Mouse (Mus musculus): ENCODE results near the gene Bex6.
"Not testable (repeated sequence)": the region's sequence is repeated elsewhere in the genome, so short reads cannot be mapped to it uniquely, and the experiment has no call there.

Gene Bex6

DNA sequence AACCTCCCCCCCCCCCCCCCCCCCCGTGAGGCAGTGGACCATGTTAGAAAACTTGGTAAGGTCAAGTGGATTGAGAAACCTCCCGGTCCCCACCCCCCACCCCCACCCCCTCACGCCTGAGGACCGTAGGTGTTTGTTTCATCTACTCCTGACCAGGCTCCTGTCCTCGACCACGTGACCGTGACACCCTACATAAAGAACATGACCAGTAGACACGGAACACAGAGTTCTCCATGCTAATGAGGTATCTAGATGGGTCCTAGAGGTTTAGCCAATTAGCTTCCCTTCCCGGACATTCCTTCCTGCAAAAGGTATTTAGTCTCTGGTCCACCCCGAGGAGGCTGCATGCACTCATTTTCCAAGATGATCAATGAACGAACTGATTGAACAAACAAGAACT, 6.2 kb upstream of the Bex6 start:
- no peak for DNase-seq (ENCODE audit: extremely low read depth, low read depth, low spot score)

DNA sequence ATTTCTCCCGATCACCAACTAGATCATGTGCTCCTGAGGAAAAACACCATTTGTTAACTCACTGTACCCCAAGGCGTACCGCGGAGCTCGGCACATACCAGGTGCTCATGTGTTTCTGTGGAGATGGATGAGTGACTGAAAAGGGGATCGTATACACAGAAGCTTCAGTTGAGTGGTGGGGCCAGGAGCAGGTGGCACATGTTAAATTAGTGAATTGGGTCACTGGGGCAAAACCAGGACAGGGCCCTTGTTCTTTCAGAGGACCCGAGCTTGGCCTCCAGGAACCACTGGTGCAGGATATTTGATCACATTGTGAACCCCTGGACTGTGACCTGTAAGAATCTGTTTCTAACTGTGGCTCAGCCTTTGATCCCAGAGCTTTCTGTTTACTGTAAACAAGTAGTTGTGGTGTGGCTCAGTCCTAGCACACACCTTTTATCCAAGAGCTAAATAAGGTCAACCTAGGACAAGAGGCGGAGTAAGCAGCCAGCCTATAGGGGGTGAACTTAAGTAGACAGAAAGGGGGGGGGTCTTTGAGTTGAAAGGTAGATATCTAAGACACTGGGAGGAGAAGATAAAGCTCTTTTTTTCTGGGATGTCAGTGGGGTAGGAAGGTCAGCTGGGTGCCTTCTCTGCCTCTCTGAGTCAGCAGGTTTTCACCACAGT, 5.2 kb upstream of the Bex6 start:
- no peak for DNase-seq (ENCODE audit: extremely low read depth, low read depth, low spot score)

DNA sequence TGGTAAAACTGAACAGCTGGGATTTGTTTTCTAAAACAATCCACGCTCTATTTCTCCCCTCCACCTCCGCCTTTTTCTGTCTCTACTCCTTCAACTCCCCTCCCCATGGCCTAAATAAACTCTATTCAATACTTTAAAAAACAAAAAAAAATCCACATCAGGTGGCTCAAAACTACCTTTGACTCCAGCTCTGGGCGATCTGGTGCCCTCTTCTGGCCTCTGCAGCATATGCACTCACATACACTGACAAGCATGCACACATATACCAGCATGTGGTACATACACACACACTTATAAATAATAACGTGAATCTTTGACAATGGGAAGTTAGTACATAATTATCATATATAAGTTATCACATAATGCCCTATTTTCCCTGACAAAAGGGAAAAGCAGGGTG, 4.6 kb upstream of the Bex6 start:
- DNase-seq (ENCODE audit: extremely low read depth, low read depth, low spot score) = no peak

DNA sequence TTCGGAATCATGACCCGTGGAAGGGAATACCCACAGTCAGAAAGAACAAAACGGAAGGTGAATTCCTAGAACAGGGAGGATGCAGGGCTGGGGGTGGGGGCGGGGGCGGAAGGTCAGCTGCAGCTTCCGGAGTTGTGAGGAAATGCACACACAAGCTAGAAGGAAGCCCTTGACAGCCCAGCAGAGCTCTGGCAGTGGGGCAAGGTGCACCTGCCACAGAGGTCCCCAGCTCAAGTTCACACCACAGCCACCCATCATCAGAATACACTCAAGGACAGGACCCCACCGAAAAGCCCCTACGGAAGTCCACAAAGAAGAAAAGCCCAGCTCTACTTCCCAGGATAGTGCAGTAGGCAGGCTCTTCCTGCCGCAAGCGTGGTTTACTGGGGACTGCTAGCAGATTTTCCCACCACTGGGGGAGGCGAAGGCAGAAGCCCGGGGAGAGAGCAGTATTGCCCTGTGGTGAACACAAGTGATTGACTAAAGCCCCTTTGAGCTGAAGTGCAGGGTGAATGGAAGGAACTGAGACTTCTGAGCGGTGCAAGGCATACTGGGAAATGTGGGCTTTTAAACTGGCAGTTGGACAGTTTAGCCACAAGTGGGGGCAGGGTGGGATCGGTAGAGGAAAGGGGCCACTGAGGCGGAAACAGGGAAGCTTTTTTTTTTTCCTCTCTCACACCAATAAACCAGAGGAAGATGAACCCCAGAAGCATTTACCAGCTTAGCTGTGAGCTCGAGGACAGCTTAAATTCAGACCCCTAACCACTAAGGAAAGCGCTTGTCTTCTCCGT, 2.5 kb upstream of the Bex6 start:
- DNase-seq (ENCODE audit: extremely low read depth, low read depth, low spot score) = no peak

DNA sequence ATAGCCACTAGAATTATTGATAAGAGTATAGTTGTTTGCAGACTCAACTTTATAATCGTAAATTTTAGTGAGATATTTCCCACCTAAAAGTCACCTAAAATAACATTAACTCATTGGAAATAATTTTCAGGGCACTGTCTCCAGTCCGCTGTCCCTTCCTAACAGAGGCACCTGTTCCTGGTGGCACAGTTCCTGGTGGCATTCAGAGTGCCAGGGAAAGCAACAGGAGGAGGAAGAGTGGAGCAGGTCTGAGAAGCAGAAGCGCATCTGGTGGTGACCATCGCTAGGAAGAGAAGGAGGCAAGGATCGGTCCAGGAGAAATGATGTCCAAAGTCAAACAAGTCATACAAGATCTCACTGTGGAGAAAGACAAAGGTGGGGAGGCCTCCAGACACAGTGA, 6.4 kb downstream of the Bex6 start:
- DNase-seq (ENCODE audit: extremely low read depth, low read depth, low spot score) = no peak

DNA sequence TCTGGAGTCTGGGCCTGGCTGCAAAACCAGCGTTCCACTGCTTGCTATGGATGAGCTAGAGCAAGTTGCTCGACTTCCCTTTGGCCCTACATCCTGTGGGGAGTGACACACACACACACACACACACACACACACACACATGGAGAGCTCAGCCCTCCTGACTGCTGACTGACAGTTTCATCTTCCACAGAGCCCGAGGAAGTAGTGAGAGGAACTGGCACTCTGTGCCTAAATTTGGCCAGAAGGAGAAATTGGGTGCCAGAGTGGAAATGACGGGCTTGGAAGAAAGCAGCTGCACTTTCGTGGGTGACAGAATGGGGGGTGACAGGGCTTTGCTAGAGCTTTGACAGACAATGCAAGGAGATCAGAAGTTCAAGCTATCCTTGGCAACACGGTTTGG, 9.5 kb downstream of the Bex6 start:
- DNase-seq (ENCODE audit: extremely low read depth, low read depth, low spot score) = no peak

DNA sequence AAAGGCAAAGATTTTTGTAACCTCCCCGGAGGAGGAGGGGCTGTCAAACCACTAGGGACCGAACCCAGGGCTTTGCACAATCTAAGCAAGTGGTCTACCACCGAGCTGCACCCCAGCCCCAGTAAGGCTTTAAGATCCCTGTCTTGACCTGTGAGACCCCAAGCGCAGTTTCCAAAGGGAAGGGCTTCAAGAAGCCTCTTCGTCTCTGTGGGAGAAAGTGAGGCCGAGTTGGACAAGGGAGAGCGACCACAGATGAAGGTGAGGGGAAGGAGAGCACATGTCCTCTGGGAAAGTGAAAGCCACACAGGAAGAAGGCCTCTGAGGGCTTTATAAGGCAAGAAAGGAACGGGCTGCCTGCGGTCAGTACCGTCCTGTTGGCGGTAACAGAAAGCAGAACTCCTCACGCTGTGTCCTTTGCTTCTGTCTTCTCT, 10.4 kb downstream of the Bex6 start:
- DNase-seq (ENCODE audit: extremely low read depth, low read depth, low spot score) = no peak

DNA sequence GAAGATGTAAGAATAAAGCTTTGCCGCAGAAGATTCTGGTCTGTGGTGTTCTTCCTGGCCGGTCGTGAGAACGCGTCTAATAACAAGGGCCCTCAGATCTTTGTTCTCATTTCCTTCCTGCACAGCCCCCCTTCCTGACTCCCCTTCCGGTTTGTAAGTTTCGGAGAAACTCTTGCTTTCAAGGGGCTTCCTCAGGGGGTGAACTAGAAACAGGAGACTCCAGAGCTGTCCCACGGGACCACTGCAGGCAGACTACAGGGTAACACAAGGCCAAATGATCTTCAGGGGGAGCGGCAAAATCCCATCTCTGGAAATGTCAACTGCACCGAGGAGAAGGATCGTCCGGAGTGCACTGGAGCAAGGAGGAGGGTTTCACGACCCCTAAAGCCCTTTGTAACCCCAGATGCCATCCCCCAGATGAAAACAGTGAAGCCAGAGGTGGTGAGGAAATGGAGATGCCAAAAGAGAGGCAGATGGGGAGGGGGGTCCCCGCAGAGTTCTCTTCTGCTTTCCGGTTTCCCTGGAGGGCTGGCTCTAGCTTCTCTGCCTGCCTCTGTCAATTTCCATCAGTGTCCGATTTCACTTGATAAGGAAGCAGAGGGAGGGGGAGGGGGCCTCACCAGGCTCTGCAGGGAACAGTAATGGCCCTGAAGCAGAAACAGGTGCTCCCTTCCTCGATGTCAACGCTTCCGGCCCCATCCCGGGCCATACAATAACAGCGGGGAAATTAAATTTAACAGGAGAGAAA, 20.8 kb downstream of the Bex6 start:
- DNase-seq (ENCODE audit: extremely low read depth, low read depth, low spot score) = no peak

DNA sequence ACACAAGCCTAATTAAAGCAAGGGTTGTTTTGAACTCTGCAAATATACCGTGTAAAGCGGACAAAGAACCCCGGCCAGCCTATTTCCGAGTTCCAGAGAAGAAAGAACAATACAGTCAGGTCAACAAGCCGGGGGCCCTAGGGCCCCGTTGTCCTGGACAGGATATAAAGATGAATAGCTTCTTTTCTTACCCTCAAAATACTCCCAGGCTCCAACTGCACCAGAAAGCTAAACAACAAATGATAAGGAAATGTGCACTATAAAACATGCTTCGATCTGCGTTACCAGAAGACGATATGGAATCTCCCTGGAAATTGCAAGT, 21.3 kb downstream of the Bex6 start:
- no peak for DNase-seq (ENCODE audit: extremely low read depth, low read depth, low spot score)

DNA sequence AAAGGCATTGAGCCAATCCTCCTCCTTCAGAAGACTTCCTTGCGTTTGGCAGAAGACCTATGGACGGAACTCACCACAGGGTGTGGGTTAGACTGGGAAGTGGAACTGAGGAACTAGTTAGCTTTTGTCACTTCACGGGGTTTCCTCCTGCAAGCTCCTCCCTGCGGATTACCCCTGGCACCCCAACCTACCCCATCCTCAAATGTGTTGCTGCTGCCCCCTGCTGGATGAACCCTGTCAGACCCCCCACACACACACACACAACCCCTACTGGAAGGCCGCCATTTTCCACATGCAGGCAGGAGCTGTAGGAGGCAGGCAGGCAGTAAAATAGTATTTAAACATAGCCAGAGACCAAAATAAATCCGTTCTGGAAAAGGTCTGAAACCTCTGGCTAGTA, 23.1 kb downstream of the Bex6 start:
- DNase-seq (ENCODE audit: extremely low read depth, low read depth, low spot score) = no peak

DNA sequence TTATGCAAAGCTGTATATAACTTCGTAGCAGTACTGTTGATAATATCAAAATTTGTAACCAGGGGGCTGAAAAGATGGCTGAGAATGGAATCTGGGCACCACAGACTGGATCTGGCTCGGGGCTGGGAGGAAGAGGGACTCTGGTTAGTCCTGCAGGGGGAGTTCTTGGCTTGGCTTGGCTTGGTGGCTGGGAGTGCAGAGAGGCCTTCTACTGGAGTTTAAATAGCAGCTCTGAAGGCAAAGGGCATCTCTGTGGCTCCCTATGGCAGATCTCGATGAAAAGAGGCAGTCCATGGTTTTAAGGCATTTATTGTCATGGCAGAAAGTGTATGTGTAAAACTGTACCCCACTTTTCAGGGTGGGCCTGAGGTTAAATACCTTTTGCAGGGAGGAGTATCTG, 25.3 kb downstream of the Bex6 start:
- no peak for DNase-seq (ENCODE audit: extremely low read depth, low read depth, low spot score)

DNA sequence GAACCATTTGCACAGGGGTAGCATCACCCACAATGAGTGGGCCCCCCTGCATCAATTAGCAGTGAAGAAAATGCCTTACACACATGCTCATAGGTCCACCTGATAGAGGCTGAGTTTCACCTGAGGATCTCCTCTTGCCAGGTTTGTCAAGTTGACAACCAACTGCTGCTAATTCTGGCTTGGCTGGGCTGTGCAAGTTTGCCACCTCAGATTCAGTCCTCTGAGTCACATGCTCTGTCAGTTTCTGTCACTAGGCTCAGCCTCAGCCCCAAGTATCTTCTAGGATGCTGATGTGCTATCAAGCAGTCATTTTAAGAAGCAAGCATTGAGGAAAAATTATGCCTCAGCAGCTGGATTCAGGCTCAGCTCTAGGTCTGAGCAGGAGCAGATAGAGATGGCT, 34.5 kb downstream of the Bex6 start:
- no peak for DNase-seq (ENCODE audit: extremely low read depth, low read depth, low spot score)

DNA sequence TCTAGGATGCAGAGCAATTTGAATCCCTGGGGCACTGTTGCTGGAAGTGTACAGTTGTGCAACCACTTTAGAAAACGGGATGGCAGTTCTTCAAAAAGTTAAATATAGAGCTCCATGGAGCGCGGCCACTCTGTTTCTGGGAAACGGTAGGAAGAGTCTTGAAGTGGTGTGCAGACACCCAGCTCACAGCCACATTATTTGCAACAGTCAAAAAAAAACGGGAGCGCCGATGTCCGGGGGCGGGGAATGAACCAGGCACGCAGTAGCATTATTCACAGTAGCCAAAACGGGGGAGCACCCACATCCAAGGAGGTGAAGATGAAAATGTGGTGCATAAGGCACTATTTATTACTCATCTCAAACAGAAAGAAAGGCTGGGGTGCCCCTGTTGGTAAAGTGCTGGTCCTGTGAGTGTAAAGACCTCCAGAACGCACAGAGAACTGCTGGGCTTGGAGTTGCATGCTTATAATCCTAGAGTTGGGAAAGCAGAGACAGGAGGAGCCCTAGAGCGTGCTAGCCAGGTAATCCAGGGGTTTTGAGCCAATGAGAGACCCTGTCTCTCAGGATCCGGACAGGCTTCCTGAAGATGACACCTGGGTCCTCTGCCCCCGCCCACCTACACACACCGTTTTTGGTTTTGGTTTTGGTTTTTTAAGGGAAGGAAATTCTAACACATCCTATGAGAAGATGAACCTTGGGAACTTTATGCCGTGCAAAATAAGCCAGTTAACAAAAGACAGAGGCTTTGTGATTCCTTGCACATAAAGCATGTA, 35.4 kb downstream of the Bex6 start:
- no peak for DNase-seq (ENCODE audit: extremely low read depth, low read depth, low spot score)

DNA sequence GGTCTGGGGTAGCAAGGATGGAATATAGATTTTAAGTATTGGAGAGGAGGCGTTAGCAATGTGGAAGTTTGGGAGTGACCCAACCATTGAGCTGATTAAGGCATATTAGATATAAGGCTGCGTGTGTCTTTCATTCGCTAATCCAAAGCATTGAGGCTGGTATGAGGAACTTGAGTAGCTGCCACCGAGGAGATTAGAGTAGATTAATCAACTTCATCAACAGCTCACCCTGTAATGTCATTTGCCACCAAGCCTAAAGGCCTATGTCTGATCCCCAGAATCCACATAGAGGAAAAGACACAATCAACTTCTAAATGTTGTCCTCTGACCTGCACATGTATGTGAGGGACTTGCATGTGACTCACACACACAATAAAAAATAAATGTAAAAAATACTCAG, 42.2 kb downstream of the Bex6 start:
- no peak for DNase-seq (ENCODE audit: extremely low read depth, low read depth, low spot score)

DNA sequence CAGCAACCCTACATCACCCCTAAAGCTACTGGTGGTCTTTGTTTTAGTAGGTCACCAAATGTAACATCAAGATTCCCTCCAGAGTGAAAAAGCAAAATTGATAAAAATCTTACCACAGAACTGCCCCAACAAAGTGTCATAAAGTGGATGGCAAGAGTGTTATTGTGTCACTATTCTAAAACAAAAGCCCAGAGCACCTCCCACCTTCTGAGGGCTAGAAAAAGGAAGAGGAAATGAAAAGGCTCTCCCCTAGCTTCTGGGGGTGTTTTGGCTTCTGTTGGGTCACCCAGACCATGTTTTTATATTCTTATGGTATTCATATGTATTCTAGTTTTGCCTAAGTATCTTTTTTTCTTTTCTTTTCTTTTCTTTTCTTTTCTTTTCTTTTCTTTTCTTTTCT, 42.8 kb downstream of the Bex6 start:
- no peak for DNase-seq (ENCODE audit: extremely low read depth, low read depth, low spot score)

DNA sequence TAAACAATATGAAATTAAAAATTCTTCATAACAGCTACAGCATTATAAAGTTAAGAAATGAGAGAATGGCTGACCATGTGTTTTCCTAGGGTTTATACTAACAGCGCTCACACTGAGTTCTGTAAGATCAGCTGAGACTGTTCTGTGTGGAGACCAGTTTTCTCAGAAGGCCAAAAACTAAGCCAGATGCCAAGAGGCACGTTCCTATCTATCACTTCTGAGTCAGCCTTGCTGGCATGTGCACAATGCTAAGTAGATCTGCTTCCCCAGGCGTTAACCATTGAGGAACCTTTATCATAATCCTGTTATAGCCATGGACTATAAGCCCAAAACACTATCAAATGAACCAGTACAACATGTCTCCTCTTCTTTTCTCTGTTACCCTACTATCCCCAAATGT, 52.4 kb downstream of the Bex6 start:
- DNase-seq (ENCODE audit: extremely low read depth, low read depth, low spot score) = not testable (repeated sequence)
